Mouse (Mus musculus): Measurements from ENCODE around the gene Ripor2. TPM values are rescaled to one million over a fixed set of nuclear protein-coding genes. Genes with fewer than 3 reads are reported as not detected.

The Ripor2 gene
- total RNA-seq, 4 experiments from 2014 or later: 52.0 to 64.0 (median 60.2) TPM

DNA sequence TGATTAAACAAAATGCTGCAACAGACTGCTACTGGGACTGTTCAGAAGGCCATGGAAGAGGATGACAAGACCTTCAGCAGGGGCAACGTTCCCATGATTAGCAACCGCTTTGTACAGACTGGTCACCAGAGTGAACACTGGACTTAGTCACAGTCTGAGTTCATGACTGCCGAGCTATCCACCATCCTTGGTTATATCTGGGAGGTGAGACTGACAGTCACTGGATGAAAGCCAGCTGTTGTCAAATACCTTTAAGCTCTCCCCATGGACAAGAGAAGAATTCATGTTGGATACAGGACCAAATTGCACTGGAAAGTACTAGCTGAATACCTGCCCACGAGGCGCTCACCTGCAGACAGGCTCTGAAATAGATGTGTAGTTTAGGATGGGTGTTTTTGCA lies 2.4 kb downstream of the Ripor2 start:
- DNase-seq (ENCODE audit: low spot score in 2 of 2): no peak

GRCm38 (mm10) chr13:24584841-24585240 lies 2.9 kb downstream of the Ripor2 start:
- no peak for DNase-seq (ENCODE audit: low spot score in 2 of 2)

GRCm38 (mm10) chr13:24585369-24585768 lies 3.4 kb downstream of the Ripor2 start:
- DNase-seq (ENCODE audit: low spot score in 2 of 2): no peak

DNA sequence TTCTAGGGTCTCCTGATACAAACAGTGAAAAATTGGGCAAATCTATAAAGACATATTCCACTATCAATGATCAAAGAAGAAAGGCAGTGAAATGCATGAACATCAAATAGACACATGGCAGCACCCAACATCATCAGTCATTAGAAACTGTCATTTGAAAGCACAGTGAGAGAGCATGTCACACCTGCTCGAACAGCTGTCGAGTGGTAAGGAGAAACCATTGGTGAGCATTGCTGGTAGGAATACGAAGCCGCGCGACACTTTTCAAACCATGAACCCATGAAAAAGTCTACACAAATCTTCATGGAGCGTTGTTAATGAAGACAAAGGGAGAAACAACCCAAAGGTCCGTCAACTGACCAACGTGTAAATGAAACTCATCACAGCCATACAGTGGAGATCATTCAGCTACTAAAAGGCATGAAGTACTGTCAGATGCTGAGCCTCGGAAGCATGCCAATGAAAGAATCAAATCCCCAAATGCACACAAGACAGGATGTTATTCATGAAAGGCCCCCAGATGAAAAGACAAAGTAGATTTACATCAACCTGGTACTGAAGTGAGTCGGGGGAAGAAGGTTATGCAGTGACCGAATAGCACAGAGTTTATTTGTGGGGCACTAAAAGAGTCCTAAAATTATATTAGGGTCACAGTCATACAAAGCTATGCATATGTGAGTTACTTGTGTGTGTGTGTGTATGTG lies 5.4 kb downstream of the Ripor2 start:
- DNase-seq (ENCODE audit: low spot score in 2 of 2): no peak

- DNase-seq (ENCODE audit: low spot score in 2 of 2): no peak
Measured at GRCm38 (mm10) chr13:24588603-24589002, 6.6 kb downstream of the Ripor2 start.

- DNase-seq (ENCODE audit: low spot score in 2 of 2): no peak
Measured at GRCm38 (mm10) chr13:24591737-24592136, 9.7 kb downstream of the Ripor2 start.

GRCm38 (mm10) chr13:24594303-24594702 lies 12.3 kb downstream of the Ripor2 start:
- DNase-seq (ENCODE audit: low spot score in 2 of 2): no peak

GRCm38 (mm10) chr13:24599631-24600041 lies 17.6 kb downstream of the Ripor2 start:
- no peak for DNase-seq (ENCODE audit: low spot score in 2 of 2)

DNA sequence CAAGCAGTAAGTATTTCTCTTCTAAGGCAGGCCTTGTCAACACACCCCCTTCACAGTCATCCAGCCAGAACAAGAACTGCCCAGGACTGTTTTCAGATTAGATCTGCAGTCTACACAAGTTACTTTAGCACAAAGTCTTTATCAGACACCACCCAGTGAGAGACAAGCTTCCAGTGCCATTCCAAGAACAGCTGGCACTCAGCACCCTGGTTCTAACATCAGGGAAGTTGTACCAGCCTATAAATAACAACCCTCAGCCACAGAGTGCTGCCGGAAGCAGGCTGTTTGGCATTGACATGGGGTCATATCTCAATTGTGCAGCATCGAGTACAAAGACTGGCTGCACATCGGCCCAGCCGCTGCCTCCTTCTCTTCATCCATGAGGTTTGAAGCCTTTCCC lies 21.0 kb downstream of the Ripor2 start:
- no peak for DNase-seq (ENCODE audit: low spot score in 2 of 2)

GRCm38 (mm10) chr13:24603591-24604009 lies 21.6 kb downstream of the Ripor2 start:
- peak in 1 of 2 experiments; percentile 62 for DNase-seq (ENCODE audit: low spot score in 2 of 2)

DNA sequence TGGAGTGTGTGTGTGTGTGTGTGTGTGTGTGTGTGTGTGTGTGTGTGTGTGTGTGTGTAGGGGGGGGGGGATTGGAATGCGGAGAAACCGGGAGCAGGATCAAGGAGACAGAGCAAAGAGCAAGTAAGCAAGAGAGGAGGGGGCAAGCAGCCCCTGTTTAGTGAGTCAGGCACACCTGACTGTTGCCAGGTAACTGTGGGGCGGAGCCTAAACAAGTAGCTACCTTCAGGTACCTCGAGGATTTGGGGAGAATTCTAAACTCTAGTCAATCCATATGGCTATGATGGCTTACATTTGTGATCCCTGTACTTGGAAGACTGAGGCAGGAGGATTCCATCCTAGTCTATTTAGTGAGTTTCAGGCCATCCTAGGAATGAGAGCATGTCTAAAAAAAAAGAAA lies 22.1 kb downstream of the Ripor2 start:
- DNase-seq (ENCODE audit: low spot score in 2 of 2): no peak

- no peak for DNase-seq (ENCODE audit: low spot score in 2 of 2)
Measured at GRCm38 (mm10) chr13:24604761-24605591, 23.0 kb downstream of the Ripor2 start.

GRCm38 (mm10) chr13:24605755-24606154 lies 23.8 kb downstream of the Ripor2 start:
- no peak for DNase-seq (ENCODE audit: low spot score in 2 of 2)

GRCm38 (mm10) chr13:24607961-24608360 lies 26.0 kb downstream of the Ripor2 start:
- no peak for DNase-seq (ENCODE audit: low spot score in 2 of 2)

GRCm38 (mm10) chr13:24608709-24609108 lies 26.7 kb downstream of the Ripor2 start:
- no peak for DNase-seq (ENCODE audit: low spot score in 2 of 2)

DNA sequence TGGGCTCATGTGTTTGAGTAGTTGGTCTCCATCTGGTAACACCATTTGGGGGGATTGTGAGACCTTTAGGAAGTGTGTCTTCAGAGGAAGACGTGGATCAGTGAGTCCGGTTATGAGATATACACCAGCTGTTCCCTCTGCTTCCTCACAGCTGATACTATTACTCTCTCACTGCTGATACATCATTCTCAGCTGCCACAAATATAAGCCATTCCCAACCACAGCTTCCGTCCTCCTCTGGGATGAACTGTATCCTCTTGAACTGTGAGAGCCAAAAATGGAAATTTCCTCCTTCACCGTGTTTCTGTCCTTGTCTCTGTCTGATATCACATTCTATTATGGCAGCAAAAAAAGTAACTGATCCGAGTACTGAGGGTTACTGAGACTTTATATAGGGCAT lies 28.9 kb downstream of the Ripor2 start:
- DNase-seq (ENCODE audit: low spot score in 2 of 2): no peak

DNA sequence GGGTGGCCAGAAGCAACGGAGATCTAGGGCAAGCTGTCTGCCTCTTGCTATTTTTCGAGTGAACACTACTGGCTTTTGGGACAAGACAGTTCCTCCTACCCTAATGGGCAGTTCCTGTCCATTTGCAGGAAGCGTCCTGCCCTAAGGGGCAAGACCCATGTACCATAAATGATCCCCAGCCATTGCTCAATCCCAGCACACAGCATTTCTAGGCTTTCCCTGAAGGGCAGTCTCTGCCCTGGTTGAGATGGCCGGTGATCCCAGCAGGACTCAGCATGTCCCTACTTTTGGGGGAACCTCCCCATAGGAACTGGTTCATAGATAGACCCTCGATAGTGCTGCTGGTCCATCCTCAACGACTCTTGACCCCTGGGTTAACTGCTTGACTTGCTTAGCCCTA lies 31.0 kb downstream of the Ripor2 start:
- no peak for DNase-seq (ENCODE audit: low spot score in 2 of 2)

GRCm38 (mm10) chr13:24613433-24613832 lies 31.4 kb downstream of the Ripor2 start:
- DNase-seq (ENCODE audit: low spot score in 2 of 2): no peak

GRCm38 (mm10) chr13:24613927-24614780 lies 32.2 kb downstream of the Ripor2 start:
- no peak for DNase-seq (ENCODE audit: low spot score in 2 of 2)

GRCm38 (mm10) chr13:24615921-24616565 lies 34.1 kb downstream of the Ripor2 start:
- DNase-seq (ENCODE audit: low spot score in 2 of 2): no peak

GRCm38 (mm10) chr13:24616645-24617044 lies 34.7 kb downstream of the Ripor2 start:
- DNase-seq (ENCODE audit: low spot score in 2 of 2): no peak

Data from left cerebral cortex, adult 8-10 months (tissue).